Mouse (Mus musculus) spleen, postnatal 14 days (tissue): ENCODE results near the gene Ghrl.
"Not testable (repeated sequence)": the region's sequence is repeated elsewhere in the genome, so short reads cannot be mapped to it uniquely, and the experiment has no call there.

Experiments
- DNase-seq, 2 experiments: peaks; one replicate each; pipeline ENCODE4 v3.0.0; 2021 to 2022; ENCODE audit warnings: low spot score in 2 of 2

The Ghrl gene

DNA sequence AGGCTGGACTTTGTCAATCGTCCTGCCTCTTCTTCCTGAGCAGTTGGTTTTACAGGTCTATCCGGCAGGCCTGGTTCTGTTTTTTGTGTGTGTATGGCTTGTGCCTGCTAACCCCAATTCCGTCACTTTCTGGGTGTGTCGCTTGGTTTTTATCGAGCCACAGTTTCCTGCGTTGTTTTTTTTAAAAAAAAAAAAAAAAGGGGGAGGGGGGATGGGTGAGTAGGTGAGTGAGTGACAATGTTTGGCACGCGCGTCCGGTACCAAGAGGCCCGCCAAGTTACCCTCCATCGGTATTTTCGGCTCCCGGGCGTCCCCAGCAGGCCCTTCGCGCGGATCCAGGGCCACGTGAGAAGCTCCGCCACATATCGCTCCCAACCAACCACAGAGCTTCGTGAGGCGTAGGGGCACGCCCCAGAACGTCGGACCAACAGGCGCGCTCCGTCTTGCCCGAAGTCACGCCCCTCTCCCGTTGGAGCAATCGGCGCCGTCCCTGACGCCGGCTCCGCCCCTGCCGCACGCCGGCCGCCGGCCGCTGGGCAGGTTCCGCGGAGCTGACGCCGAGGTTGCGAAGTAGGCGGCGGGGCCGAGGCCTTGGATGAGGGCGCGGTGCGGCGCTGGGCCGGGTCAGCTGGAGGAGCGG is 23.0 kb downstream of the Ghrl start, which contains the start of gene Tatdn2:
Gene Tatdn2, plus strand, starts transcription at position 469 of the 640 bp plus-strand sequence.
- DNase-seq, result peak; percentile 91 to 93

GRCm38 (mm10) chr6:113695766-113696355 is 23.8 kb downstream of the Ghrl start:
- no peak for DNase-seq

DNA sequence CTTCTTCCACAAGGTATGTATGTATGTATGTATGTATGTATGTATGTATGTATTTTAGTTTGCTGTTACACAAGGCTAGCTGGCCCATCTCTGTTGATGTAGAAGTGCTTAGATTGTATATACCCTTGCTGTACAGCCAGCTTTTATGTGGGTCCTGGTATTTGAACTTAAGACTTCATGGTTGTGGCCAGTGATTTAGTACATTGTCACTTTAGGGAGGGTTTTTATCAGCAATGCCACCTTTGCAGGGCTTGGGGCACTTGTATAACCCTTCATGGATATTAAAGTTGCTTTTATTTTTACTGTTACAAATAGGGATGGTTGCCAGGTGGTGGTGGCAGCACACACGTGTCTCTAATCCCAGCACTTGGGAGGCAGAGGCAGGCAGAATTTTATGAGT is 24.5 kb downstream of the Ghrl start:
- DNase-seq, result no peak

- DNase-seq, result no peak
Observed at GRCm38 (mm10) chr6:113693377-113693776, 26.3 kb downstream of the Ghrl start.

DNA sequence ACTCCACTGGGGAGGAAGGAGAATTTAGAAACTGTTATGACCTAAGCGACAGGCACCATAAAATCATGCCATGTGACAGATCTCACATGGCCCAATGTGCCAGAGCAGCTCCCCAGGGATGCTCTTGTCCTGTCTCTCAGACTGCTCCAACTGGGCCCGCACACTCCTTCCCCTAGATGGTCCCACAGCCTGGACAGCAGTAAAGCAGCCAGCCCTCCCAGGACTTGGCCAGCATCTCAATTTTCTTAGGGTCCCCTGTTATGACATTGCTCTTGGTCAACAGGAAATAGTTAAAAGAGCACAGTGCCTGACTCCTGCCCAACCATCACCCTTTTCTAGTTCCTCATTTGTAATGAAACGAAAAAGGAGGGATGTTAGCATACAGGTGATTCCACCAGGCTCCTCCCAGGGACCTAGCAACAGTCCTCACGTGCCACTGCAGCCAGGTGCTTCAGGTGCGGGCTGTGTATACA is 27.0 kb downstream of the Ghrl start:
- no peak for DNase-seq

DNA sequence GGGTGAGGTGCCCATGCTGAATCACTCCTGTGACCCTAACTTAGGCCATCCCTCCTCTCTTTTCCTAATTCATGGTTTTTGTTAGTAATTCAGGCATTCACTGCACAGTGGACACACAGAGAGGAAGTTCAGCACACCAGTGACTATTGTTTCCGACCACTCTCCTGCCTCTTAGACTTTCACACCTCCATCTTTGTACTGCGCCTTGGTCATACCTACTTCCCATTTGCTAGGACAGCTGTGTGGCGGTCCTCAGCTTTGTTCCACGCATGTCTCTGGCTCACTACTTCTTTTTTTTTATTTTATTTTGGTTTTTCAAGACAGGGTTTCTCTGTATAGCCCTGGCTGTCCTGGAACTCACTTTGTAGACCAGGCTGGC is 28.6 kb downstream of the Ghrl start:
- no peak for DNase-seq

GRCm38 (mm10) chr6:113690400-113691083 is 29.1 kb downstream of the Ghrl start:
- peak; percentile 26 to 35 for DNase-seq

DNA sequence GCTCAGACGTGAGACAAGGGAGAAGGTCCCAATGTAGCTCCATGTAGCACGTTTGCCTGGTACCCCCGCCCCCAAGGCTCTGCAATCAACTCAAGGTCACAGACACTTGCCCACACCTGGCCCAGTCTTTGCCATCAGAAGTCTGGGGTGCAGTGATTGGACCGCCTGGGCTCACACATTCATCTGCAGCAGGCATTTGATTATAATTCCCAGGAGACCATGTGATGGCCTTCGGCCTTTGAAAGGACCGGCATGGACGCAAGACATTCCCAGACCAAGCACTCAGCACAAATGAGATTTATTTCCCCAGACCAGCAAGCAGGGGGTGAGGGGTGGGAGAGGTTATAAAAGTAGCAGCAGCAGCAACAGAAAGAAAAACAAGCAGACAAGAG is 29.7 kb downstream of the Ghrl start:
- no peak for DNase-seq

GRCm38 (mm10) chr6:113686551-113687125 is 33.0 kb downstream of the Ghrl start:
- DNase-seq, result no peak

GRCm38 (mm10) chr6:113683081-113683825 is 36.4 kb downstream of the Ghrl start:
- DNase-seq, result no peak

DNA sequence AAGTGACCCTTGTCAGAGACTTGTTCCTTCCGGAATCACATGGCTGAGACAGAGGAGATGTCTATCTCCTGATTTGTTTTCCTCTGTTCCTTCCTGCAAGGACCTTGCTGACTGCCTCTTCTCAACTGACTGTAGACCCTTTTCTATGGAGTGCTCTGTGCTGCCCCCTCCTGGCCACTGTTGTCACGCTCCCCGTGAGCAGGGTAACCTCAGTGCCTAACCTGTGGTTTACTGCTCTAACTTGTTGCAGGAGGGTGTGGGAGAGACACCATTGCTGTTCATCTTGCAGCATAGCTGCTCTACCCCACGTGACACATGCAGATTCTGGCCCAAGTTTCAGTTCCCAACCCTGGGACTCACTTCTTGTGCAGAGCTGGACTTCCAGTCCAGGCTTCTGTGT is 38.4 kb downstream of the Ghrl start:
- DNase-seq, result peak; percentile 80 to 88

GRCm38 (mm10) chr6:113679993-113680566 is 39.6 kb downstream of the Ghrl start:
- DNase-seq, result no peak

GRCm38 (mm10) chr6:113678246-113679012 is 41.3 kb downstream of the Ghrl start:
- no peak for DNase-seq

- no peak for DNase-seq
Observed at GRCm38 (mm10) chr6:113677070-113677734, 42.5 kb downstream of the Ghrl start.

DNA sequence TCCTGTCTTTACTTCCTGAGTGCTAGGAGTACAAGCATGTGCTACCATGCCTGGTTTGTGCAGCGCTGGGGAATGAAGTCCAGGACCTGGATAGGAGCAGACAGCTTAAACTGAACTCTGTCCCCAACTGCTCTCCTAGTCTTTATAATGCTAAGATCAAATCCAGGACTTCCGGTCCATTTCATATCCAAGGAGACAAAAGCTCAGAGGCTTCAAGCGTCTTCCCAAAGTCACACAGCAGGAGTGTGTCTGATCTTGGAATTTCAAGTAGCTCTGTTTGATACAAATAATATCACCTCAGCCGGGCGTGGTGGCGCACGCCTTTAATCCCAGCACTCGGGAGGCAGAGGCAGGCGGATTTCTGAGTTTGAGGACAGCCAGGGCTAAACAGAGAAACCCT is 43.7 kb downstream of the Ghrl start:
- DNase-seq, result no peak

DNA sequence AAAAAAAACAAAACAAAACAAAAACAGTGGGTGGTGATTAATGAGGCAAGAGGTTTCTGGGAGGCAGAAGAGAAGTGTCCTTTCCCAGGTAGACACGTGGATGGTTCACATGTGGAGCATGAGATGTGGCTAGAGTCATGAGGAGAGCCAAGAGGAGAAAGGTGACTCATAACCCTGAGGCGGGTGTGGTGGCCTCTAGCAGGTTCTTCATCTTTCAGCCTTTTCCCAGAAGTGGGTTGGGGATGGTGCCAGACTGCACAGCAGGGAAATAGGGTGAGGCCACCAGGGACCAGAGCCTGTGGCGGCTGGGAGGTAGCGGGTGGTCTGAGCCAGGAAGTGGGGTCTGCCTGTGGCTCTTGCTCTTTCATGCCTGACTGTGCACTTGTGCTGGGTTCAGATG is 44.4 kb downstream of the Ghrl start:
- DNase-seq, result no peak

DNA sequence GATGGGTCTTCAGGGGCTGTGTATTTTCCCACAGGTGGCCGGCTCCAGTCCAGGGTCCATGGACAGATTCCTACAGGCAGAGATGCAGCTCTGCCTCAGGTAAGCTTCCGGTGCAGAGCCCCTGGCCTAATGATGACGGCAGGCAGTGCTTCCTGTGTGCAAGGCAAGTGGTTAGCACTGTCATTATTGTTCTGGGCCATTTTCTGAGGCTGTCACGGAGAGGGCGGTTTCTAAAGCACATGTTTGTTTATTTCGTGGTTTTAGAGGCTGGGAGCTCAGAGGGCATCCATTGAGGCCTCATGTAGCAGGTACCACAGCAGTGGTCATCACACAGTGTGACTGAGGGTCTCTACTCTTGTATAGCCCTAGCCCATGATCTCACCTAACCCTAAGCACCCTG is 46.7 kb downstream of the Ghrl start:
- DNase-seq, result no peak

GRCm38 (mm10) chr6:113672029-113672428 is 47.7 kb downstream of the Ghrl start:
- DNase-seq, result not testable (repeated sequence)

- no peak for DNase-seq
Observed at GRCm38 (mm10) chr6:113669821-113670220, 49.9 kb downstream of the Ghrl start.
